Mouse (Mus musculus): Measurements from ENCODE around the gene Cryab. TPM values are rescaled to one million over a fixed set of nuclear protein-coding genes. Genes with fewer than 3 reads are reported as not detected.

Cryab gene
- total RNA-seq, 2 experiments from 2014 or later = 122 to 161 TPM

DNA sequence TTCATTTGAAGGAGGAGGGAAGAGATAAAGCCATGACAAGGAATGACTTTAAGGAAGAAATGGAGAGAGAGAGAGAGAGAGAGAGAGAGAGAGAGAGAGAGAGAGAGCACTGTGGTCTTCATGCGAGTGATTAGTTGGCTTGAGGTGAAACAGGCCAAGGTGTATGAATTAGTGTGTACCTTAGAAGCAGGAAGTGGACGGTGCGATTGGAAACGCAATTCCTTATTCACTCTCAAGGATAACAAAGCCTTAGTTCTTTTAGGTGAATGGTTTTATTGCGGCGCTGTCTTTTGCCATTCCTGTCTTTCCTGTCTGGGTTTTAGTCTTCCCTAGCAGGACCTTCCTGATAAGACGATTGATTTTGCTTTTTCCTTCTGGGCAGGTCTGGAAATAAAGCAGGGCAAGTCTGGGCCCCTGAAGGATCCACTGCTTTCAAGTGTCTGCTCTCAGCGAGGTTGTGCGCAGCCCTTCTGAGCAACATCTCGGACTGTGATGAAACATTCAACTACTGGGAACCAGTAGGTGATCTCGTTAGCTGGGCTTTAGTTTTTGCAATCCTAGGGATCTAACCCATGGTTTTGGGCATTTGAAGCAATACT, 25.1 kb downstream of the Cryab start:
- no peak for DNase-seq (ENCODE audit: low spot score in 2 of 2)

DNA sequence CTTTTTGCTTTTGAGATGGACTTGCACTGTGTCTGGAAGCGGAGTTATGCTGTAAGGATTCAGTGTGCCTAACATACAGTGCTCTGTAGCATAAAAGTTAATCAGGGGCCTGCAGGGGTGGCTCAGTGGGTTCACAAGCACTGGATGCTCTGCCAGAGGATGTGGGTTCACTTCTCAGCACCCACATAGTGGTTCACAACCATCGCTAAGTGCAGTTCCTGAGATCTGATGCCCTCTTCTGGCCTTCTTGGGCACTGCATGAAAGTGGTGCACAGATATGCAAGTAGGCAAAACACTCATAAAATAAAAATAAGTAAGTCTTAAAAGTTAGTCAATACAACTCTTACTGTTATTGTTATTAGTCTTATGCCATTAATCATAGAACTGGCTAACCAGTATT, 31.0 kb downstream of the Cryab start:
- DNase-seq (ENCODE audit: low spot score in 2 of 2) = peak in 1 of 2 experiments; percentile 30

DNA sequence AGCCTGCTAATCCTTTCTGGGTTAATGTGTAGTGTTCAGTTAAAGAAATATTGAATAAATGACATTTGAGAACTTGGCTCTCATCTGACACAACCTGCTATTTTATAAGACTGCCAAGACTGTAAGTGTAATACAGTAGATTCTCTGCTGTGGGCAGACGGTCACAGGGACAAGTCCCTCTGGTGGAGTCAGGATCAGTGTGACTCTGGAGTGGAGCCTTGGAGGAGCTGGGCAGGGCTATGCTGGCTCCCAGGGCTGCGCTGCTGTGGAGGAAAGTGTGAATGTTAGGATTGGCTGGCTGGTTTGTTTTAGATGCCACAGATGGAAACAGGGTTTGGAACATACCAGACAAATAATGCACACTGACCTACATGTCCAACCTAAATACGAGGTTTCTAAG, 44.1 kb downstream of the Cryab start:
- no peak for DNase-seq (ENCODE audit: low spot score in 2 of 2)

GRCm38 (mm10) chr9:50796776-50797175, 45.7 kb downstream of the Cryab start:
- DNase-seq (ENCODE audit: low spot score in 2 of 2) = no peak

DNA sequence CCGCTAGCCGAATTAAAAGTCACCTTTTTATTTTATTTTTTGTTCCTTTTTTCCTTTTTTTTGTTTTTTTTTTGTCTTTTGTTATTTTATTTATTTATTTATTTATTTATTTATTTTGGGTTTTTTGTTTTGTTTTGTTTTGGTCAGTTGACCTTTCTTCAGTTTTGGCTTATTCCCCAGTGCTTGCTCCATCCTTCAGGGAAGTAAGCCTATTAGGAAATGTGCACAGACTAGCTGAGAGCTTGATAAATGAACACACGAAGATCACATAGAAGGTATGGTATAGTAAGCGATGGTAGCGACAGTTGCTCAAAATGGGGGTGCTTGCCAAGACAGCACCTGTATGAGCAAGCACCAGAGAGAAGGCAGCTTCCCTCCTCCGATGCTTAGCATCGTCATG, 46.5 kb downstream of the Cryab start:
- DNase-seq (ENCODE audit: low spot score in 2 of 2) = no peak

- DNase-seq (ENCODE audit: low spot score in 2 of 2) = no peak
Observed at GRCm38 (mm10) chr9:50798368-50798767, 47.2 kb downstream of the Cryab start.

GRCm38 (mm10) chr9:50800985-50801384, 49.9 kb downstream of the Cryab start:
- DNase-seq (ENCODE audit: low spot score in 2 of 2) = peak in 1 of 2 experiments; percentile 53

DNA sequence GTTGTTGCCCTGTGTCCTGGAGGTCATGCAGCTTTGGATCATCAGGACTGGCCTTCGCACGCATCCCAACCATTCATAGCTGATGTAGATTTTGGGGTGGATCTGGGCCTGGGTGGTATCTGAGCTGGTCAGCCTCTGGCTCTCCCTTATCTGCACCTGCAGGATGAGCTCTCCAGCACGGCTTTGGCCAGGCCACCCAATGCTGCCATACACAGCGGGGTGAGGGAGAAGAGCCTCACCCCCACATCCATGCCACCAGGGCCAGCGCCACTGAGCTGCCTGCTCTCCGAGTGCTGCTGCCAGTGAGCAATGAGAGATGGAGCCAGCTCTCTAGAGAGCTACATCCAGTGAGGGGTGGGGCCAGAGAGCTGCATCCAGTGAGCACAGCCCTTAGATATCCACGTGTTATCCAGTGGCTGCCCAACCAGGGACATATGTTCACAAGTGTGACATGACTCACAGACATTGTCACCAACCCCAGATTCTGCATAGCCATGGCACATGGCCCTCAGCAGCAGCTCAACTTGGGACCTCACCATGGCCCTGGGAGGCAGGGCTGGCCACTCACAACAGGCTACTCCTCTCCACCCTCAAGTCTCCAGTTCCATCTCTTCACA, 52.0 kb downstream of the Cryab start:
- DNase-seq (ENCODE audit: low spot score in 2 of 2) = no peak

Other genes with a start within 250 kb of the Cryab start
- 10 to 100 TPM; 24.9 to 27.4 TPM for gene Pts, start 222.6 kb upstream of the Cryab start, total RNA-seq (2021)
- 10 to 100 TPM; 23.2 to 23.6 TPM for gene Il18, start 196.5 kb upstream of the Cryab start, total RNA-seq (2021)
- gene Bco2, start 196.1 kb upstream of the Cryab start, total RNA-seq (2021) = 1 to 10 TPM; 3.0 to 3.7 TPM
- not detected for gene Tex12, start 190.0 kb upstream of the Cryab start, total RNA-seq (2021)
- 100 to 1,000 TPM; 104 to 118 TPM for gene Sdhd, start 147.5 kb upstream of the Cryab start, total RNA-seq (2021)
- 100 to 1,000 TPM; 210 to 212 TPM for gene Timm8b, start 147.4 kb upstream of the Cryab start, total RNA-seq (2021)
- gene Pih1d2, start 134.0 kb upstream of the Cryab start, total RNA-seq (2021) = 1 to 10 TPM; 2.6 to 4.1 TPM
- 10 to 100 TPM; 16.5 to 21.5 TPM for gene Nkapd1, start 133.9 kb upstream of the Cryab start, total RNA-seq (2021)
- gene Dlat, start 91.5 kb upstream of the Cryab start, total RNA-seq (2021) = 100 to 1,000 TPM; 107 to 121 TPM
- 10 to 100 TPM; 67.9 to 79.3 TPM for gene Dixdc1, start 11.8 kb upstream of the Cryab start, total RNA-seq (2021)
- gene 2310030G06Rik, start 4.8 kb upstream of the Cryab start, total RNA-seq (2021) = 1 to 10 TPM; 2.7 to 3.1 TPM
- 1 to 10 TPM; 2.4 to 2.6 TPM for gene Hspb2, start 1.0 kb downstream of the Cryab start, total RNA-seq (2021)
- gene Fdxacb1, start 16.9 kb downstream of the Cryab start, total RNA-seq (2021) = 1 to 10 TPM; 5.4 to 6.2 TPM
- 10 to 100 TPM; 24.5 to 32.6 TPM for gene Alg9, start 23.7 kb downstream of the Cryab start, total RNA-seq (2021)
- 10 to 100 TPM; 33.6 to 37.6 TPM for gene 1110032A03Rik, start 24.2 kb downstream of the Cryab start, total RNA-seq (2021)
- 10 to 100 TPM; 19.8 to 27.7 TPM for gene Ppp2r1b, start 94.0 kb downstream of the Cryab start, total RNA-seq (2021)